Mouse (Mus musculus) limb, embryonic 11.5 days (tissue): ENCODE measurements around the gene Rhoq. TPM values are rescaled to one million over a fixed set of nuclear protein-coding genes. Genes with fewer than 3 reads are reported as not detected.

Source experiments
- ATAC-seq: fragments of 200-750 bp; cut with Nextera tagmentation; 2 replicates; pipeline ENCODE4 v1.8.0; 2017; ENCODE audit warnings: low read depth; ENCODE audit not compliant: insufficient number of reproducible peaks, low FRiP score, low TSS enrichment
- DNase-seq: peaks from one replicate; pipeline ENCODE4 v3.0.0-alpha.2; 2015; ENCODE audit warnings: low spot score
- H3K27ac ChIP-seq: fragments of 300-500 bp; sonication (generic); replicated peaks from 2 replicates; pipeline ENCODE4 v1.5.1; 2014; ENCODE audit warnings: low read depth, mild to moderate bottlenecking, low read length
- H3K27me3 ChIP-seq: fragments of 300-500 bp; sonication (generic); 2 replicates; pipeline ENCODE4 v1.6.1; 2014; ENCODE audit warnings: mild to moderate bottlenecking, low read length, mixed read lengths; ENCODE audit not compliant: control insufficient read depth, insufficient read depth
- H3K36me3 ChIP-seq: fragments of 300-500 bp; sonication (generic); 2 replicates; pipeline ENCODE4 v1.6.1; 2014; ENCODE audit warnings: mild to moderate bottlenecking, low read length, moderate library complexity, mixed read lengths; ENCODE audit not compliant: control insufficient read depth, insufficient read depth
- H3K4me1 ChIP-seq: fragments of 300-500 bp; sonication (generic); 2 replicates; pipeline ENCODE4 v1.6.1; 2014; ENCODE audit warnings: low read length, mixed read lengths; ENCODE audit not compliant: control insufficient read depth, insufficient read depth
- H3K4me2 ChIP-seq: fragments of 300-500 bp; sonication (generic); 2 replicates; pipeline ENCODE4 v1.6.1; 2014; ENCODE audit warnings: low read depth, mild to moderate bottlenecking, moderate library complexity; ENCODE audit not compliant: severe bottlenecking
- H3K4me3 ChIP-seq: fragments of 300-500 bp; sonication (generic); 2 replicates; pipeline ENCODE4 v1.5.1; 2014; ENCODE audit warnings: low read depth, low read length
- H3K9ac ChIP-seq: fragments of 300-500 bp; sonication (generic); 2 replicates; pipeline ENCODE4 v1.6.1; 2014; ENCODE audit warnings: mild to moderate bottlenecking, low read length
- H3K9me3 ChIP-seq: fragments of 300-500 bp; sonication (generic); 2 replicates; pipeline ENCODE4 v1.6.1; 2016; ENCODE audit warnings: low read length; ENCODE audit not compliant: control insufficient read depth
- WGBS: fragments of 180-500 bp; shearing (Covaris S2); extraction: QIAGEN DNeasy Blood & Tissue Kit; methylation state at CpG from one replicate; pipeline ENCODE4 v1.1.7; 2014; 5-methylcytosine and 5-hydroxymethylcytosine counted together
- polyA plus RNA-seq: library from polyadenylated mRNA; unstranded; fragments of >200 nt; fragmentation: Nextera tagmentation; extraction: Ambion mirVana; gene quantifications from 2 replicates; pipeline ENCODE4 v1.2.1, GENCODE M21; 2014

The Rhoq gene
- polyA plus RNA-seq, 1 experiment from 2014 or later: 17.7 TPM

GRCm38 (mm10) chr17:86971860-86972259, 9.0 kb downstream of the Rhoq start:
- Histone ChIP-seq H3K27me3 (no peaks in the 10 kb centered on the region), H3K27ac (no peak overlapping the region), H3K4me1 (no peaks in the 10 kb centered on the region), H3K9ac (no peak overlapping the region), H3K9me3 (no peaks in the 10 kb centered on the region), H3K4me2 (no peak overlapping the region), H3K4me3 (no peak overlapping the region), H3K36me3 (peaks cover 3% of the 10 kb centered on the region)
- DNase-seq (no peak), ATAC-seq (no peak)
- 90% methylated on average over 7 of the region's 7 CpGs for WGBS

- Histone ChIP-seq H3K36me3 (peaks cover 3% of the 10 kb centered on the region), H3K27me3 (no peaks in the 10 kb centered on the region), H3K9me3 (no peaks in the 10 kb centered on the region), H3K9ac (no peak overlapping the region), H3K27ac (no peak overlapping the region), H3K4me2 (no peak overlapping the region), H3K4me3 (no peak overlapping the region), H3K4me1 (no peaks in the 10 kb centered on the region)
- 95% methylated on average over 2 of the region's 2 CpGs for WGBS
- DNase-seq: no peak
- ATAC-seq: no peak
These were observed 10.2 kb downstream of the Rhoq start for GRCm38 (mm10) chr17:86973097-86973496.

- H3K9me3 ChIP-seq: no peaks in the 10 kb centered on the region
- H3K36me3 ChIP-seq: peaks cover 3% of the 10 kb centered on the region
- H3K4me2 ChIP-seq: no peak overlapping the region
- H3K4me1 ChIP-seq: no peaks in the 10 kb centered on the region
- ATAC-seq (no peak), DNase-seq (no peak)
- H3K27ac ChIP-seq: no peak overlapping the region
- WGBS: 74% methylated on average over 10 of the region's 10 CpGs
- no peak overlapping the region for H3K4me3 ChIP-seq
- H3K27me3 ChIP-seq: no peaks in the 10 kb centered on the region
- H3K9ac ChIP-seq: no peak overlapping the region
These were observed 13.5 kb downstream of the Rhoq start for GRCm38 (mm10) chr17:86976387-86976786.

- WGBS: 96% methylated on average over 6 of the region's 6 CpGs
- no peak for DNase-seq
- Histone ChIP-seq H3K27ac (no peak overlapping the region), H3K27me3 (no peaks in the 10 kb centered on the region), H3K4me1 (no peaks in the 10 kb centered on the region), H3K4me2 (no peak overlapping the region), H3K9me3 (no peaks in the 10 kb centered on the region), H3K36me3 (peaks cover 3% of the 10 kb centered on the region), H3K9ac (no peak overlapping the region), H3K4me3 (no peak overlapping the region)
- no peak for ATAC-seq
These were observed 15.6 kb downstream of the Rhoq start for GRCm38 (mm10) chr17:86978496-86978895.

- WGBS: 88% methylated on average over 1 of the region's 1 CpGs
- H3K36me3 ChIP-seq: peaks cover 2% of the 10 kb centered on the region
These were observed 18.3 kb downstream of the Rhoq start for GRCm38 (mm10) chr17:86981205-86981604.

GRCm38 (mm10) chr17:86981701-86982100, 18.8 kb downstream of the Rhoq start:
- Histone ChIP-seq H3K9ac (no peak overlapping the region), H3K4me3 (no peak overlapping the region), H3K9me3 (no peaks in the 10 kb centered on the region), H3K36me3 (no peaks in the 10 kb centered on the region; the same call in none of the 2 replicates), H3K4me1 (no peaks in the 10 kb centered on the region), H3K27me3 (no peaks in the 10 kb centered on the region), H3K4me2 (no peak overlapping the region), H3K27ac (no peak overlapping the region)
- 97% methylated on average over 2 of the region's 2 CpGs for WGBS
- no peak for ATAC-seq
- DNase-seq: no peak

More at GRCm38 (mm10) chr17:86981205-86981604, 18.3 kb downstream of the Rhoq start:
- Histone ChIP-seq H3K4me2 (no peak overlapping the region), H3K9me3 (no peaks in the 10 kb centered on the region), H3K27ac (no peak overlapping the region), H3K27me3 (no peaks in the 10 kb centered on the region), H3K9ac (no peak overlapping the region), H3K4me1 (no peaks in the 10 kb centered on the region), H3K4me3 (no peak overlapping the region)
- ATAC-seq (no peak), DNase-seq (no peak)

GRCm38 (mm10) chr17:86982497-86982896, 19.6 kb downstream of the Rhoq start:
- DNase-seq: no peak
- Histone ChIP-seq H3K9ac (no peak overlapping the region), H3K36me3 (no peaks in the 10 kb centered on the region; the same call in none of the 2 replicates), H3K4me1 (no peaks in the 10 kb centered on the region), H3K9me3 (no peaks in the 10 kb centered on the region), H3K4me2 (no peak overlapping the region), H3K4me3 (no peak overlapping the region), H3K27ac (no peak overlapping the region), H3K27me3 (no peaks in the 10 kb centered on the region)
- no peak for ATAC-seq
- WGBS: 71% methylated on average over 9 of the region's 9 CpGs

- no peaks in the 10 kb centered on the region for H3K27me3 ChIP-seq
- ATAC-seq: no peak
- no peaks in the 10 kb centered on the region for H3K9me3 ChIP-seq
- H3K4me2 ChIP-seq: no peak overlapping the region
- no peak overlapping the region for H3K4me3 ChIP-seq
- H3K4me1 ChIP-seq: no peaks in the 10 kb centered on the region
- WGBS: 65% methylated on average over 17 of the region's 17 CpGs
- H3K9ac ChIP-seq: no peak overlapping the region
- no peak for DNase-seq
- no peaks in the 10 kb centered on the region; the same call in 1 of the 2 replicates for H3K36me3 ChIP-seq
- H3K27ac ChIP-seq: no peak overlapping the region
These were observed 23.7 kb downstream of the Rhoq start for GRCm38 (mm10) chr17:86986449-86987138.

GRCm38 (mm10) chr17:86988161-86988560, 25.3 kb downstream of the Rhoq start:
- H3K36me3 ChIP-seq: no peaks in the 10 kb centered on the region; the same call in 1 of the 2 replicates
- ATAC-seq (no peak), DNase-seq (no peak)
- no peak overlapping the region for H3K4me2 ChIP-seq
- 90% methylated on average over 5 of the region's 5 CpGs for WGBS
- H3K4me3 ChIP-seq: no peak overlapping the region
- H3K4me1 ChIP-seq: no peaks in the 10 kb centered on the region
- H3K27me3 ChIP-seq: no peaks in the 10 kb centered on the region
- H3K9ac ChIP-seq: no peak overlapping the region
- H3K27ac ChIP-seq: no peak overlapping the region
- H3K9me3 ChIP-seq: no peaks in the 10 kb centered on the region
